Mouse (Mus musculus) kidney, adult 2 months (tissue): ENCODE results near the gene Rasgef1a. TPM values are rescaled to one million over a fixed set of nuclear protein-coding genes. Genes with fewer than 3 reads are reported as not detected.

Experiments used
- DNase-seq: peaks from one replicate; pipeline ENCODE4 v3.0.0; 2021
- H3K27ac ChIP-seq: fragments of 200-500 bp; 2 replicates; pipeline ENCODE4 v1.5.1; 2012; ENCODE audit warnings: low read depth, low read length, control low read depth, inconsistent platforms; ENCODE audit not compliant: insufficient read depth
- H3K27me3 ChIP-seq: fragments of 200-500 bp; replicated peaks from 2 replicates; pipeline ENCODE4 v1.6.1; 2012; ENCODE audit warnings: mild to moderate bottlenecking, moderate library complexity, low read length, inconsistent platforms; ENCODE audit not compliant: control insufficient read depth, insufficient read depth
- H3K36me3 ChIP-seq: fragments of 200-500 bp; 2 replicates; pipeline ENCODE4 v1.6.1; 2012; ENCODE audit warnings: mild to moderate bottlenecking, moderate library complexity, low read length, inconsistent platforms; ENCODE audit not compliant: control insufficient read depth, insufficient read depth
- H3K4me1 ChIP-seq: fragments of 200-500 bp; 2 replicates; pipeline ENCODE4 v1.6.1; 2011; ENCODE audit warnings: low read length; ENCODE audit not compliant: control insufficient read depth, insufficient read depth
- H3K4me3 ChIP-seq: fragments of 200-500 bp; 2 replicates; pipeline ENCODE4 v1.5.1; 2011; ENCODE audit warnings: mild to moderate bottlenecking, low read depth, low read length, control low read depth; ENCODE audit not compliant: insufficient read depth
- CTCF ChIP-seq: fragments of 200-500 bp; conservative IDR thresholded peaks from 2 replicates; pipeline ENCODE4 v1.5.1; 2011; ENCODE audit warnings: low read depth, mild to moderate bottlenecking, control low read depth, low read length, moderate library complexity, mixed read lengths; ENCODE audit not compliant: insufficient read depth, insufficient read length
- POLR2A ChIP-seq: fragments of 200-500 bp; IDR thresholded peaks from one replicate; pipeline ENCODE4 v1.6.1; 2011; ENCODE audit warnings: low read depth, low read length, control low read depth
- WGBS: fragments of 180-500 bp; shearing (Covaris S2); methylation state at CpG from one replicate; pipeline ENCODE4 v1.1.7; 2018; 5-methylcytosine and 5-hydroxymethylcytosine counted together
- polyA plus RNA-seq: library from polyadenylated mRNA; depleted of rRNA; stranded (reverse); fragments of >200 nt; gene quantifications from 2 replicates; pipeline ENCODE4 v1.2.3, GENCODE M21; 2012; rRNA removed

The Rasgef1a gene
- polyA plus RNA-seq, 1 experiment, result 0.36 TPM

DNA sequence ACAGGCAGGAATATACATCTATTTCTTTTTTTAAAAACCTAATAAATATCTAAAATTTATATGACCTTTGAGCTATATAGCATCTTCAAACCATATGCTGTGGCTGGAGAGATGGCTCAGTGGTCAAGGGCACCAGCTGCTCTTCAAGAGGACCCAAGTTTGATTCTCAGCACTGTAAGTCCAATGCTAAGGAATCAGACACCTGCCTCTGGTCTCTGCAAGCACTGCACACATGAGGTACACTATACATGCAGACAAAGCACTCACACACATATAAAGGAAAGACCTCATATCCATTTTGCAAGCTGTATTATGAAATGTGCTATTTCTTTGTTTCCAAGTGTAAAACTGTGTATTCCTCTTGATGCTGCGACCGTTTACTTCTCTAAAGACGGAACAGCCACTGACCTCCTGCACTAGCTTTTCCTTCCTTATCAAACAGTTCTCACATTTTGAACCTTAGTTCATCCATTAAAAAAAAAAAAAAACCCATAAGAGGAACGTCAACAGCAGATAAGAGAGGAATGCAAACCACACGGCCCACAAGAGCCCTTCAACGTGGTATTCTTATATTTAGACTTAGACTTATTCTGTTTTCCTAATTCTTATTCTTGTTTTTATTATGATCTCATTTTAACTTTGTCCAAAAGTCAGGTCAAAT, 116.7 kb downstream of the Rasgef1a start:
- DNase-seq, result peak; percentile 24
- TF ChIP-seq POLR2A (no peak), CTCF (no peak)
- 65% methylated on average over 6 of the region's 6 CpGs for WGBS

GRCm38 (mm10) chr6:118130022-118130421, 118.8 kb downstream of the Rasgef1a start:
- Histone ChIP-seq H3K4me1 (no peaks in the 10 kb centered on the region; the same call in 1 of the 2 replicates), H3K27ac (no peak overlapping the region), H3K4me3 (no peak overlapping the region), H3K27me3 (no peaks in the 10 kb centered on the region; the same call in 1 of the 2 replicates), H3K36me3 (no peaks in the 10 kb centered on the region)
- no peak for DNase-seq
- 72% methylated on average over 2 of the region's 2 CpGs for WGBS
- TF ChIP-seq POLR2A, result no peak
- no peak for TF ChIP-seq CTCF

More for the DNA sequence above, 116.7 kb downstream of the Rasgef1a start:
- Histone ChIP-seq H3K27ac (peak overlapping the region; percentile 64; the same call in 1 of the 2 replicates), H3K36me3 (no peaks in the 10 kb centered on the region; the same call in 1 of the 2 replicates), H3K27me3 (no peaks in the 10 kb centered on the region; the same call in 1 of the 2 replicates), H3K4me1 (no peaks in the 10 kb centered on the region; the same call in 1 of the 2 replicates), H3K4me3 (no peak overlapping the region)

DNA sequence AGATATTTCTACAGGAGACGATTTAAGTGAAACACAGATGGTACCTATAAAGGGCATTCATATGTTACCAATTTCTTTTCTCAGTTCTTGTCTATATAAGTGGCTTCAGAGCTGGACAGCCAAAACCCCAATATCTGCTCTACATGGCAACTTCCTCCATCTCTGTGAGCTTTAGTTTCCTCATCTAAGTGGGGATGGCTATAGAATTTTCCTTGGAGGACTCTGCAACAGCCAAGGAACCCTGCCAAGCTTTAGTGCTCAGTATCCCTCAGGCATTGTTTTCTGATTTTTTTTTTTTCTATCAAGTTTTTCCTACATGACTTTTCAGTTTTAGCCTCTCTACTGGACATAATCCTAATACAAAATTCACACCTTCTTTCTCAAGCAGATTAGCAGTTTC, 123.2 kb downstream of the Rasgef1a start:
- WGBS, result 85% methylated on average over 1 of the region's 1 CpGs
- DNase-seq, result no peak
- Histone ChIP-seq H3K27me3 (no peaks in the 10 kb centered on the region), H3K4me3 (no peak overlapping the region), H3K4me1 (no peaks in the 10 kb centered on the region; the same call in 1 of the 2 replicates), H3K27ac (no peak overlapping the region), H3K36me3 (no peaks in the 10 kb centered on the region)
- TF ChIP-seq POLR2A (no peak), CTCF (no peak)

DNA sequence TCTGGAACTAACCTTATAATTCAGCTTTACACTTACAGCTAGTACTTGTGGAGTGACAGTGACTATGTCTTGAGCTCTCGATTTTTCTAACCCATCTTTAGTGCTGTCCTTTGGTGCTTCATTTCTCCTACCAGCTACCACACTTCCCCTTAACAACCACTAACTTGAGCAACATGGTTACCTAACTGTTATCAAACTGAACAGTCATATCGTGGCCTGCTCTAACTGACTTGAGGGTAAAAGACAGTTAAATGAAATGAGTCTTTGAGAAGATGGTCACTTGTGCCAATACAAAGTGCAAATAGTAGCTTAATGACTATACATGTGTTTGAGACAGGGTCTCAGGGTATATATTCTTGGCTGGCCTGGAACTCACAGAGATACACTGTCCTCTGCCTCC, 125.9 kb downstream of the Rasgef1a start:
- no peak for TF ChIP-seq CTCF
- WGBS, result 81% methylated on average over 2 of the region's 2 CpGs
- H3K4me3 ChIP-seq, result no peak overlapping the region

GRCm38 (mm10) chr6:118138731-118139709, 127.8 kb downstream of the Rasgef1a start, which contains the start of gene Csgalnact2:
Csgalnact2 (minus strand) TSS chr6:118139140.
- H3K27me3 ChIP-seq, result no peaks in the 10 kb centered on the region
- peak within 1 kb of the TSS; percentile 87 for H3K4me3 ChIP-seq
- no peaks in the 10 kb centered on the region; the same call in 1 of the 2 replicates for H3K4me1 ChIP-seq
- no peaks in the 10 kb centered on the region for H3K36me3 ChIP-seq
- peak within 1 kb of the TSS; percentile 52 for H3K27ac ChIP-seq
- DNase-seq, result peak; percentile 96
- 5% methylated on average over 66 of the region's 66 CpGs for WGBS
- TF ChIP-seq CTCF, result no peak
- TF ChIP-seq POLR2A, result no peak

More for the DNA sequence above, 125.9 kb downstream of the Rasgef1a start:
- Histone ChIP-seq H3K27me3 (no peaks in the 10 kb centered on the region), H3K4me1 (no peaks in the 10 kb centered on the region; the same call in 1 of the 2 replicates), H3K27ac (no peak overlapping the region), H3K36me3 (no peaks in the 10 kb centered on the region)
- no peak for DNase-seq

DNA sequence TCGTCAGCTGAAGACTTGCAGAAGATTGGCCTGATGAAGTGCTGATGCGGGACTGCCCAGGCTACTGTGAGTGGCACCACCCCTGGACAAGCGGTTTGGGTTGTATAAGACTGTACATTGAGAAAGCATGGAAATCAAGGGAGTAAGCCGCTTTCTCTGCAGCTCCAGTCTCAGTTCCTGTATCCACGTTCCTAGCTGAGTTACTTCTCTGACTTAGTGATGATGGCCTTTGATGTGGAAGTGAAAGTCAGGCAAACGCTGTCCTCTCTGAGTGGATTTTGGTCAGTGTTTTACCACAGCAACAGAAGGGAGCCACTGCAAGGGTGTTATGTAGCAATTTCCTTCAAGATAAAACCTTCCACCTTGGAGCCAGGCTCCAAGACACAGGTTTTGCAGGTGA, 129.7 kb downstream of the Rasgef1a start:
- Histone ChIP-seq H3K27me3 (no peaks in the 10 kb centered on the region), H3K4me3 (no peak overlapping the region), H3K4me1 (no peaks in the 10 kb centered on the region; the same call in 1 of the 2 replicates), H3K36me3 (no peaks in the 10 kb centered on the region), H3K27ac (no peak overlapping the region)
- TF ChIP-seq POLR2A (no peak), CTCF (no peak)
- WGBS, result 81% methylated on average over 6 of the region's 6 CpGs
- DNase-seq, result peak; percentile 13

Other genes starting within 250 kb of the Rasgef1a start
- gene Zfp637, start 170.3 kb upstream of the Rasgef1a start, polyA plus RNA-seq, result 35.7 and 37.0 TPM in 2 replicates
- 1.5 and 2.0 TPM in 2 replicates for gene Zfp239, start 149.3 kb upstream of the Rasgef1a start, polyA plus RNA-seq
- gene Hnrnpf, start 111.1 kb upstream of the Rasgef1a start, polyA plus RNA-seq, result 98.5 and 142 TPM in 2 replicates
- 196 and 213 TPM in 2 replicates for gene Fxyd4, start 73.7 kb upstream of the Rasgef1a start, polyA plus RNA-seq
- 3.4 and 4.7 TPM in 2 replicates for gene Csgalnact2, start 127.7 kb downstream of the Rasgef1a start, polyA plus RNA-seq
- 0.57 and 0.95 TPM in 2 replicates for gene Ret, start 186.3 kb downstream of the Rasgef1a start, polyA plus RNA-seq